Mouse (Mus musculus) myocyte (in vitro differentiated cells): ENCODE measurements at regions not wholly inside any gene's neighbourhood (a gene's known extent, or its start where the extent isn't known, plus 50 kb on each side); places are given as distances from the start of the nearest gene placed in this dataset.

Experiments used
- H3K27me3 ChIP-seq: one replicate; pipeline ENCODE4 v1.6.1; 2011; ENCODE audit not compliant: control insufficient read depth, insufficient read depth, insufficient read length
- H3K36me3 ChIP-seq: one replicate; pipeline ENCODE4 v1.6.1; 2011; ENCODE audit not compliant: control insufficient read depth, insufficient read depth
- H3K4me2 ChIP-seq: one replicate; pipeline ENCODE4 v1.6.1; 2011; ENCODE audit warnings: low read depth, control low read depth
- H3K4me3 ChIP-seq: one replicate; pipeline ENCODE4 v1.5.1; 2011; ENCODE audit warnings: mild to moderate bottlenecking, control low read depth, moderate library complexity
- H3K79me2 ChIP-seq: one replicate; pipeline ENCODE4 v1.6.1; 2011; ENCODE audit not compliant: control insufficient read depth, insufficient read depth
- H3ac ChIP-seq: one replicate; pipeline ENCODE4 v1.6.1; 2011; ENCODE audit not compliant: control insufficient read depth, insufficient read length
- CEBPB ChIP-seq: IDR thresholded peaks from 2 replicates; pipeline ENCODE4 v1.6.1; 2011; ENCODE audit warnings: mild to moderate bottlenecking, moderate library complexity; ENCODE audit not compliant: poor library complexity, insufficient read depth, severe bottlenecking
- E2F4 ChIP-seq: IDR thresholded peaks from one replicate; pipeline ENCODE4 v1.6.1; 2011; ENCODE audit warnings: mild to moderate bottlenecking, control low read depth, moderate library complexity; ENCODE audit not compliant: insufficient read depth
- MAX ChIP-seq: IDR thresholded peaks from one replicate; pipeline ENCODE4 v1.6.1; 2011; ENCODE audit warnings: low read depth, mild to moderate bottlenecking, control low read depth
- MYOD1 ChIP-seq, 3 experiments: IDR thresholded peaks; one replicate each; pipeline ENCODE4 v1.6.1; 2011; ENCODE audit warnings: control low read depth in 2 of 3, low read depth in 2 of 3, mild to moderate bottlenecking in 2 of 3, moderate library complexity in 1 of 3; ENCODE audit not compliant: insufficient read length in 2 of 3, control insufficient read depth in 1 of 3
- MYOG ChIP-seq, 3 experiments: IDR thresholded peaks; one replicate each; pipeline ENCODE4 v1.6.1; 2011; ENCODE audit warnings: control low read depth in 2 of 3, low read depth in 2 of 3, mild to moderate bottlenecking in 2 of 3; ENCODE audit not compliant: insufficient read length in 2 of 3, control insufficient read depth in 1 of 3, insufficient read depth in 1 of 3
- POLR2A ChIP-seq: IDR thresholded peaks from one replicate; pipeline ENCODE4 v1.6.1; 2011; ENCODE audit warnings: low read depth, mild to moderate bottlenecking, control low read depth, moderate library complexity; ENCODE audit not compliant: insufficient read length
- POLR2AphosphoS2 ChIP-seq: IDR thresholded peaks from one replicate; pipeline ENCODE4 v1.6.1; 2011; ENCODE audit warnings: low read depth, control low read depth; ENCODE audit not compliant: insufficient read length
- REST ChIP-seq: IDR thresholded peaks from one replicate; pipeline ENCODE4 v1.6.1; 2011; ENCODE audit warnings: mild to moderate bottlenecking, control low read depth, moderate library complexity; ENCODE audit not compliant: insufficient read depth, insufficient read length
- SRF ChIP-seq: IDR thresholded peaks from one replicate; pipeline ENCODE4 v1.6.1; 2011; ENCODE audit warnings: low read depth; ENCODE audit not compliant: control insufficient read depth, insufficient read length
- TCF12 ChIP-seq: IDR thresholded peaks from one replicate; pipeline ENCODE4 v1.6.1; 2011; ENCODE audit warnings: mild to moderate bottlenecking, control low read depth; ENCODE audit not compliant: poor library complexity, insufficient read depth, severe bottlenecking
- TCF3 ChIP-seq: IDR thresholded peaks from one replicate; pipeline ENCODE4 v1.6.1; 2011; ENCODE audit warnings: low read depth, control low read depth; ENCODE audit not compliant: insufficient read length
- USF1 ChIP-seq: IDR thresholded peaks from one replicate; pipeline ENCODE4 v1.6.1; 2011; ENCODE audit warnings: low read depth, mild to moderate bottlenecking, control low read depth, moderate library complexity

- no peaks in the 10 kb centered on the region for H3K36me3 ChIP-seq
- H3K27me3 ChIP-seq = no peaks in the 10 kb centered on the region
- no peak for TF ChIP-seq TCF12
- no peak for TF ChIP-seq REST
- TF ChIP-seq POLR2AphosphoS2 = no peak
- TF ChIP-seq MYOG (IDR thresholded peaks at IDR 0.05; ENCODE audit: control insufficient read depth in 1 of 3, insufficient read depth in 1 of 3, insufficient read length in 2 of 3, low read depth in 2 of 3) = no peak
- no peak for TF ChIP-seq USF1
- no peak for TF ChIP-seq POLR2A
- TF ChIP-seq MAX = no peak
- no peak for TF ChIP-seq CEBPB
- no peak for TF ChIP-seq TCF3
- TF ChIP-seq E2F4 = no peak
- no peak overlapping the region for H3K4me2 ChIP-seq
- H3K79me2 ChIP-seq = no peaks in the 10 kb centered on the region
- H3K4me3 ChIP-seq = no peak overlapping the region
- H3ac ChIP-seq = no peak overlapping the region
Measured at GRCm38 (mm10) chr4:54095200-54095930, 269.5 kb downstream of the Tmem38b start.

GRCm38 (mm10) chr4:54097543-54097942 is 271.7 kb downstream of the Tmem38b start:
- H3K36me3 ChIP-seq = no peaks in the 10 kb centered on the region
- TF ChIP-seq TCF3 (no peak), E2F4 (no peak)
- H3ac ChIP-seq = no peak overlapping the region
- H3K79me2 ChIP-seq = no peaks in the 10 kb centered on the region
- no peak overlapping the region for H3K4me2 ChIP-seq
- no peak overlapping the region for H3K4me3 ChIP-seq
- H3K27me3 ChIP-seq = no peaks in the 10 kb centered on the region

- TF ChIP-seq TCF12 (no peak), CEBPB (no peak), MYOG (IDR thresholded peaks at IDR 0.05; ENCODE audit: control insufficient read depth in 1 of 3, insufficient read depth in 1 of 3, insufficient read length in 2 of 3, low read depth in 2 of 3) (no peak), MYOD1 (IDR thresholded peaks at IDR 0.05; ENCODE audit: control insufficient read depth in 1 of 3, insufficient read length in 2 of 3, low read depth in 2 of 3) (no peak), SRF (no peak)
- Histone ChIP-seq H3K79me2 (no peaks in the 10 kb centered on the region), H3K4me2 (no peak overlapping the region), H3K36me3 (no peaks in the 10 kb centered on the region), H3K4me3 (no peak overlapping the region), H3K27me3 (no peaks in the 10 kb centered on the region), H3ac (no peak overlapping the region)
Measured at GRCm38 (mm10) chr4:54100282-54100681, 274.4 kb downstream of the Tmem38b start.

GRCm38 (mm10) chr4:54106976-54107375 is 281.1 kb downstream of the Tmem38b start:
- Histone ChIP-seq H3ac (no peak overlapping the region), H3K4me2 (no peak overlapping the region), H3K4me3 (no peak overlapping the region), H3K79me2 (no peaks in the 10 kb centered on the region), H3K36me3 (no peaks in the 10 kb centered on the region), H3K27me3 (no peaks in the 10 kb centered on the region)
- TF ChIP-seq E2F4 (no peak), TCF12 (no peak), MAX (no peak), MYOD1 (IDR thresholded peaks at IDR 0.05; ENCODE audit: control insufficient read depth in 1 of 3, insufficient read length in 2 of 3, low read depth in 2 of 3) (no peak), MYOG (IDR thresholded peaks at IDR 0.05; ENCODE audit: control insufficient read depth in 1 of 3, insufficient read depth in 1 of 3, insufficient read length in 2 of 3, low read depth in 2 of 3) (no peak), USF1 (no peak)

GRCm38 (mm10) chr4:54116310-54116709 is 290.5 kb downstream of the Tmem38b start:
- H3K79me2 ChIP-seq = no peaks in the 10 kb centered on the region
- H3K4me3 ChIP-seq = no peak overlapping the region
- H3K36me3 ChIP-seq = no peaks in the 10 kb centered on the region
- no peak for TF ChIP-seq E2F4
- no peak for TF ChIP-seq POLR2A
- no peak for TF ChIP-seq MYOD1 (IDR thresholded peaks at IDR 0.05; ENCODE audit: control insufficient read depth in 1 of 3, insufficient read length in 2 of 3, low read depth in 2 of 3)
- no peak for TF ChIP-seq TCF12
- no peak for TF ChIP-seq USF1
- no peak for TF ChIP-seq MAX
- TF ChIP-seq CEBPB = no peak
- no peak for TF ChIP-seq POLR2AphosphoS2
- no peak for TF ChIP-seq MYOG (IDR thresholded peaks at IDR 0.05; ENCODE audit: control insufficient read depth in 1 of 3, insufficient read depth in 1 of 3, insufficient read length in 2 of 3, low read depth in 2 of 3)
- no peak for TF ChIP-seq REST
- TF ChIP-seq TCF3 = no peak
- TF ChIP-seq SRF = no peak
- H3K4me2 ChIP-seq = no peak overlapping the region
- H3K27me3 ChIP-seq = no peaks in the 10 kb centered on the region
- no peak overlapping the region for H3ac ChIP-seq
